Mouse (Mus musculus) limb, embryonic 14.5 days (tissue): ENCODE measurements around the gene Blmh. TPM values are rescaled to one million over a fixed set of nuclear protein-coding genes. Genes with fewer than 3 reads are reported as not detected.
"Not testable (repeated sequence)": the region's sequence is repeated elsewhere in the genome, so short reads cannot be mapped to it uniquely, and the experiment has no call there.

ENCODE experiments used
- ATAC-seq: fragments of 200-750 bp; cut with Nextera tagmentation; 2 replicates; pipeline ENCODE4 v1.8.0; 2017; ENCODE audit warnings: low read depth, moderate number of reproducible peaks, moderate TSS enrichment; ENCODE audit not compliant: low FRiP score
- DNase-seq: peaks from one replicate; pipeline ENCODE4 v3.0.0-alpha.2; 2015; ENCODE audit warnings: low spot score
- H3K27ac ChIP-seq: fragments of 300-500 bp; sonication (generic); replicated peaks from 2 replicates; pipeline ENCODE4 v1.5.1; 2014; ENCODE audit warnings: low read depth, mild to moderate bottlenecking, low read length, moderate library complexity, mixed read lengths
- H3K27me3 ChIP-seq: fragments of 300-500 bp; sonication (generic); 2 replicates; pipeline ENCODE4 v1.6.1; 2014; ENCODE audit warnings: low read length, mixed read lengths; ENCODE audit not compliant: control insufficient read depth, insufficient read depth
- H3K36me3 ChIP-seq: fragments of 300-500 bp; sonication (generic); 2 replicates; pipeline ENCODE4 v1.6.1; 2014; ENCODE audit warnings: mild to moderate bottlenecking, low read length, moderate library complexity, mixed read lengths; ENCODE audit not compliant: control insufficient read depth, insufficient read depth
- H3K4me1 ChIP-seq: fragments of 300-500 bp; sonication (generic); 2 replicates; pipeline ENCODE4 v1.6.1; 2014; ENCODE audit warnings: antibody characterized with exemption, low read length, mixed read lengths; ENCODE audit not compliant: control insufficient read depth, insufficient read depth
- H3K4me2 ChIP-seq: fragments of 300-500 bp; sonication (generic); replicated peaks from 2 replicates; pipeline ENCODE4 v1.6.1; 2014; ENCODE audit warnings: low read depth, mild to moderate bottlenecking, low read length, moderate library complexity; ENCODE audit not compliant: severe bottlenecking
- H3K4me3 ChIP-seq: fragments of 300-500 bp; sonication (generic); replicated peaks from 2 replicates; pipeline ENCODE4 v1.5.1; 2014; ENCODE audit warnings: low read length
- H3K9ac ChIP-seq: fragments of 300-500 bp; sonication (generic); 2 replicates; pipeline ENCODE4 v1.6.1; 2014; ENCODE audit warnings: mild to moderate bottlenecking, low read depth, low read length, moderate library complexity; ENCODE audit not compliant: severe bottlenecking
- H3K9me3 ChIP-seq: fragments of 300-500 bp; sonication (generic); 2 replicates; pipeline ENCODE4 v1.6.1; 2016; ENCODE audit warnings: low read length; ENCODE audit not compliant: control insufficient read depth
- POLR2A ChIP-seq: fragments of 200-500 bp; IDR thresholded peaks from 2 replicates; pipeline ENCODE4 v1.8.0; 2012; ENCODE audit warnings: inconsistent platforms, mild to moderate bottlenecking, moderate library complexity, borderline replicate concordance; ENCODE audit not compliant: insufficient read depth, insufficient read length; ENCODE audit errors: extremely low read depth
- WGBS: fragments of 180-500 bp; shearing (Covaris S2); extraction: QIAGEN DNeasy Blood & Tissue Kit; methylation state at CpG from one replicate; pipeline ENCODE4 v1.1.7; 2014; 5-methylcytosine and 5-hydroxymethylcytosine counted together
- polyA plus RNA-seq, 2 experiments: library from polyadenylated mRNA; depleted of rRNA in 1 of 2; stranded (reverse) in 1 of 2; unstranded in 1 of 2; fragments of >200 nt; fragmentation: Nextera tagmentation in 1 of 2; extraction: Ambion mirVana in 1 of 2; gene quantifications; 2 replicates each; pipeline versions ENCODE4 v1.2.1 to v1.2.3; 2012 to 2014

Blmh gene
- polyA plus RNA-seq, 2 experiments, result 64.8 to 138 TPM

DNA sequence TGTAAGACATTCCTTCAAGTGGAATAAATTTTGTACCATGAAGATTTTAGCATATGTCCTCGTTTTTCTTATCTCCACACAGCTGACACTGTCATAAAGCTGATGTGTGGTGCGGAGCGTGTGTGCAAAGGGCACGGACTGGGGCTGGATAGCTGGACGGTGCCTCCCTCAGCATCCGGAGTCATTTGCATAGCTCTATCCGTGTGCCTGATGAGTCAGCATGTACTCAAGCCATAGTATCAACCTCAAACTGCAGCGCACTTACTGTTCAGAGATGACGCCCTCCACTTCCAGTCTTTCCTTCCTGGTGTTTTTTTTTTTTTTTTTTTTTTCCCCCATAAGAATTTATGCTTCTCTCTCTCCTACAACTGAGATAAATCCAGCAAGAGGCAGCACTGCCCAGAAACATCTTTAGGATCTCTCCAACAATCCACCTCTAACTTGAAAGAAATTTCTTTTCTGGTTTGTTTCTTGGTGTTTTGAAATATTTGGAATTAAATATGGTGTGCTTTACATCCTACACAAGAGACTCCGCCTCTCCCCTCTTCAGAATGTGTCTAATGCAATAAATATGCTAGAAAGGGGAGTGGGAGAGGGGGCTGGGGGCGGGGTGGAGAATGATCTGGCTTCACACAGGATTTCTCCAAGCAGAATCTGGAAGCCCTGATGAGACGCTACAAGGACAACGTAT lies 7.9 kb upstream of the Blmh start:
- DNase-seq (no peak), ATAC-seq (no peak)
- no peak for TF ChIP-seq POLR2A
- Histone ChIP-seq H3K27ac (no peak overlapping the region), H3K36me3 (no peaks in the 10 kb centered on the region), H3K4me2 (peak overlapping the region; percentile 28; the same call in 1 of the 2 replicates), H3K9ac (no peak overlapping the region), H3K27me3 (no peaks in the 10 kb centered on the region), H3K9me3 (no peaks in the 10 kb centered on the region), H3K4me1 (peaks cover 18% of the 10 kb centered on the region), H3K4me3 (no peak overlapping the region)
- 40% methylated on average over 13 of the region's 13 CpGs for whole genome bisulfite sequencing

- DNase-seq (no peak), ATAC-seq (no peak)
- Histone ChIP-seq H3K36me3 (no peaks in the 10 kb centered on the region), H3K4me2 (peak overlapping the region; percentile 28; the same call in 1 of the 2 replicates), H3K27ac (no peak overlapping the region), H3K4me3 (no peak overlapping the region), H3K27me3 (no peaks in the 10 kb centered on the region), H3K9ac (no peak overlapping the region), H3K9me3 (no peaks in the 10 kb centered on the region), H3K4me1 (peaks cover 13% of the 10 kb centered on the region)
- WGBS, result 35% methylated on average over 3 of the region's 3 CpGs
- TF ChIP-seq POLR2A, result no peak
These were observed 7.4 kb upstream of the Blmh start for GRCm38 (mm10) chr11:76917230-76917548.

DNA sequence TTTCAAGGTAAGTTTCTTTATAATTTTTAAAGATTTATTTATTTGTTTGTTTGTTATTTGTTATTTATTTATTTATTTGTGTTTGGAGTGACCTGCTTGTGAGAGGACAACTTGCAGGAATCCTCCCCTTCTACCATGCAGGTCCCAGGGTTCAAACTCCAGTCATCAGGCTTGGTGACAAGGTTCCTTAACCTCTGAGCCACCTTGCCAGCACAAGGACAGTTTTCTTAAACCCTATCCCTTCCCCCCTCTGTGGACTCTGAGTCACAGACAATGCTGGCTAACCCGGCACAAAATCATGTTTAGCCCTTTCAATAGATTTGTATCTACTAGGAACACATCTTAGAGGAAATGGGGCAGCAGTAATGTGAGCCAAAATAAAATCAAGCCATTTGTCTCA lies 4.0 kb upstream of the Blmh start:
- no peak overlapping the region for H3K9ac ChIP-seq
- H3K4me1 ChIP-seq, result peaks cover 7% of the 10 kb centered on the region; the same call in 1 of the 2 replicates
- DNase-seq (no peak), ATAC-seq (no peak)
- H3K36me3 ChIP-seq, result no peaks in the 10 kb centered on the region
- H3K27ac ChIP-seq, result no peak overlapping the region
- no peak overlapping the region for H3K4me3 ChIP-seq
- no peaks in the 10 kb centered on the region for H3K9me3 ChIP-seq
- WGBS, result 89% methylated on average over 1 of the region's 1 CpGs
- TF ChIP-seq POLR2A, result no peak
- no peak overlapping the region for H3K4me2 ChIP-seq
- no peaks in the 10 kb centered on the region for H3K27me3 ChIP-seq

GRCm38 (mm10) chr11:76928586-76928985 lies 4.0 kb downstream of the Blmh start:
- WGBS, result 82% methylated on average over 8 of the region's 8 CpGs

DNA sequence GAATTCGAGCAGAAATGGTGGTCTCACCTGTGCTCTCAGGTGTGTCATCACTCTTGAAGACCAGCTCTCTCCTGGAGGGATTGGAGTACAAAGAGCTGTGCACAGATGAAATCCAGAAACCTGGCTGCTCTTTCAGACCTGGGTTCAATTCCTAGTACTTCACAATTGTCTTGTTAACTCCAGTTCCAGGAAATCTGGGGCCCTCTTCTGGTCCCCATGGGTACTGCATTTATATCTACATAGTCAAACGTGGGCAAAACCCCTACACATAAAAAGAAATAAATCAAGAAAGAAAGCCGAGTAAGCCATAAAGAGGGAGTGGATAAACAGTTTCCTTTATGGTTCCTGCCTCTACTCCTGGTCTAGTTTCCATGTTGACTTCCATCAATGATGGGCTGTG lies 8.6 kb downstream of the Blmh start:
- TF ChIP-seq POLR2A, result no peak
- no peak overlapping the region for H3K9ac ChIP-seq
- H3K4me1 ChIP-seq, result no peaks in the 10 kb centered on the region
- H3K36me3 ChIP-seq, result no peaks in the 10 kb centered on the region
- no peaks in the 10 kb centered on the region for H3K9me3 ChIP-seq
- H3K27me3 ChIP-seq, result no peaks in the 10 kb centered on the region
- no peak overlapping the region for H3K4me2 ChIP-seq
- ATAC-seq, result no peak
- H3K4me3 ChIP-seq, result no peak overlapping the region
- no peak for DNase-seq
- no peak overlapping the region for H3K27ac ChIP-seq
- 61% methylated on average over 3 of the region's 3 CpGs for WGBS

More at GRCm38 (mm10) chr11:76928586-76928985, 4.0 kb downstream of the Blmh start:
- H3K36me3 ChIP-seq, H3K27me3 ChIP-seq, H3K27ac ChIP-seq, H3K4me2 ChIP-seq, DNase-seq, H3K9ac ChIP-seq, ATAC-seq, H3K4me1 ChIP-seq, H3K4me3 ChIP-seq, H3K9me3 ChIP-seq: not testable (repeated sequence)

DNA sequence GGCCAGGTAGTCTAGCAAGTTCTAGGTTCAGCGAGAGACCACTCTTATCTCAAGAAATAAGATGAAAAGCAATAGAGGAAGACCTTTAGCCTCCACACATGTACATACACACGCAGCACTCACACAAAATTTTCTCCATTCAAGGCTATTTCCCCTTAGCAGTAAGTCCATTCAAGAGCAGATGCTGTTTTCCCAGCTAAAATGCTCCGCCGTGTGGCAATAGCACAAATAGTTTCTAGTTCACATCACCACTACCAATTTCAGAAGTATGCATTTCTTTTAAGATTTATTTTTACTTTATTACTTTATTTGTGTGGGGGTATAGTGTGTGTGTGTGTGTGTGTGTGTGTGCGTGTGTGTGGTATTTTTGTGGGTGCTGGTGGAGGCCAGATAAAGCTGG lies 12.0 kb downstream of the Blmh start:
- Histone ChIP-seq H3K4me2 (no peak overlapping the region), H3K27me3 (no peaks in the 10 kb centered on the region), H3K9me3 (no peaks in the 10 kb centered on the region), H3K27ac (no peak overlapping the region), H3K4me3 (no peak overlapping the region), H3K4me1 (no peaks in the 10 kb centered on the region), H3K9ac (no peak overlapping the region), H3K36me3 (no peaks in the 10 kb centered on the region)
- WGBS, result 73% methylated on average over 5 of the region's 5 CpGs
- ATAC-seq, result no peak
- no peak for TF ChIP-seq POLR2A
- DNase-seq, result no peak
